Mouse (Mus musculus): Measurements from ENCODE around the gene Ccdc174.

Ccdc174 gene

GRCm38 (mm10) chr6:91917716-91918115 is 39.9 kb downstream of the Ccdc174 start:
- DNase-seq (ENCODE audit: low read depth, low spot score), result no peak

DNA sequence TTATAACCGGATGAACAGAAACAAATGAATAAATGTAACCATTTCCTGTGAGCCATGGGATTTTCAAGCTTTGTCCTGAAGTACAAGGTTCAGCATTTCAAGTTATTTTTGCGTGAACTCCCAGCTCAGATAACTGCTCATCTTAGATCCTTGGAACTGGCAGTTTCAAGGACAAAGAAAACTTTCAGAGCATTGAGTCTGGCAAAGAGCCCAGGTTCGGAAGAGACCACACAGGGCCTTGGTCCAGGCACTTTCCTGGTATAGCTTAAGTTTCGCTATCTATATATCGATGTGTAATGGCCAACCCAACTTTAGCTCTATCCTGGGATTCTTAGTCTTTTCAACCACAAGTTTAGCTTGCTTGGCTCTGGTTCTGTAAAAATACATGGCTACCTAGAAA is 53.4 kb downstream of the Ccdc174 start:
- DNase-seq (ENCODE audit: low read depth, low spot score), result no peak

DNA sequence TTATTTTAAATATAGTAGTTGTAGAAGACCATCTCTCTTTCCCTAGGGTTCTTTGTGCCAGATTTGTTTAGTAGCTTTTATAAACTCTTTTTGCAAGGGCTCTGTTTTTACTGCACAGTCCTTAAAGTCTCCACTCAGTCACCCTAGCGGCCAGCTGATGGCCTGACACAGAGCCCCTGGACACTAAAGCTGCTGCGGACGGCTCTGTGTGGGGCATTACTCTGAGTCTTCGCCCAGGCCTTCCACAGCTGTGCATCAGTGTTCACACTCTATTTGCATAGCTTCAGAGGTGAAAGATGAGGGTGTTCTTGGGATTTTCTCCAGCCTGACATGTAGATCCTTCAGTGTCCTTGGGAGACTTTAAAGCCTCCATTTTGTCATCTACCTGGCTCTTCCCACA is 60.6 kb downstream of the Ccdc174 start:
- DNase-seq (ENCODE audit: low read depth, low spot score), result no peak

DNA sequence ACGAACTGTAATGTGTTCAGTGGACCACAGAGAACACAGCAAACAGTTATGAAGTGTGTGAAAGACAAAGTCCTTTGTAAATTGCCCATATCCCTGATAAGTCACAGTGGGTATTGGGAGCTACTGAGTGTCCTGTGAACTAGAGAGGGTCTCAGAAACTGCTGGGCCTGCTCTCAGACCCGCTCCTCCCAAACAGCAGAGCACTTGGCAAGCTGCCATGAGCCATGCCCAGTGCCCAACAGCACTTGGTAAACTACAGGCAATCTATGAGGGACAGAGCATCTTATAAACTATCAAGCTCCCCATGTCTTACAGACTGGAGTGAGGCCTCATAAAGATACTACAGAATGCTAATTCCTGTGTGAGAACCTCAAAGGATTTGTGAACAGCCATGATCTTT is 70.6 kb downstream of the Ccdc174 start:
- no peak for DNase-seq (ENCODE audit: low read depth, low spot score)
